7 mouse cellular contexts compared by ENCODE assay signal in the genomic region with DNA sequence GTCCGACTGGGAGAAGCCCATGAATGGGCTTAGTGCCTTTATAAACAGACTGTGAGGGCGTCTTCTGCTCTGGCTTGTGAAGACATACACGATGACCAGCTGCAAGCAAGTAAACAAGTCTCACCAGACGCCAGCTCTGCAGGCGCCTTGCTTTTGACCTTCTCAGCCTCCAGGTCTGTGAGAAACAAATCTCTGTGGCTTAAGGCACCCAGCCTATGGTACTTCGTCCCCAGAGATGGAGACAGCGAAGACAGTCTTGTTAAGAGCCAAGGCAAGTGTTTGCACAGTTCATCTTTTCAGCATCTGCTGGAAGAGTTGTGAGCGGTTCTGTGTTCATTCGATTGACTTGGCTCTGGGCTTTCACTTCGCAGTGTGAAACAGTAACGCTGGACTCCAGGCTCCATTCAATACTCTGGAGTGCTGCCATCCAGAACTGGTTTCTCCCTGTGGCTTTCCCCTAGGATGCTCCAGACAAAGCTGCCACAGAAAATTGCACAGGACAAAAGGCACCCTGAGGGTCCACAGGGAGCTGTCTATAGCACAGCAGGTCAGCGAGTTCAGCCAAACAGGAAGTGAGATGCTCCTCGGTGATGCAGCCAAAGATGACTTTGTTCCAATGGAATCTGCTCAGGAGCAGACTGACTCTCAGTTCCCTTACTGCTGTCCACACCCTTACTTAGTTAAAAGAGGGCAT.
DNase-seq lines count a peak whose midpoint lies in the region; ATAC-seq lines count a peak whose summit lies in the region.

No protein-coding gene starts in this region.

- H3K4me2 ChIP-seq in hindbrain, embryonic 13.5 days = no peak overlapping the region

- H3K27ac ChIP-seq in hindbrain, embryonic 13.5 days = peak overlapping the region; percentile 70

- 44% methylated on average over 13 of the region's 13 CpGs for WGBS in hindbrain, embryonic 13.5 days

- H3K9ac ChIP-seq in hindbrain, embryonic 13.5 days = no peak overlapping the region

- H3K9me3 ChIP-seq in hindbrain, embryonic 13.5 days = no peaks in the 10 kb centered on the region

- no peak overlapping the region for H3K4me3 ChIP-seq in hindbrain, embryonic 13.5 days

- H3K4me1 ChIP-seq in hindbrain, embryonic 13.5 days (replicated peaks) = peaks cover 12% of the 10 kb centered on the region

- peak; percentile 57 for ATAC-seq in hindbrain, embryonic 13.5 days (ENCODE audit: low FRiP score)
- ATAC-seq in frontal cortex, adult (ENCODE audit: low TSS enrichment) = no peak
- ATAC-seq in CD4-positive, CD25-positive, alpha-beta regulatory T cell, adult 4 months = no peak

- DNase-seq in right cerebral cortex, postnatal 10 days (ENCODE audit: low spot score in 2 of 2) = peak; percentile 48 to 50
- no peak for DNase-seq in right cerebral cortex, postnatal 14 days
- DNase-seq in cerebellum, adult 9-11 months = peak; percentile 63
- DNase-seq in adrenal gland, postnatal 36 days = no peak

- no peaks in the 10 kb centered on the region for H3K27me3 ChIP-seq in hindbrain, embryonic 13.5 days

- H3K36me3 ChIP-seq in hindbrain, embryonic 13.5 days = no peaks in the 10 kb centered on the region

Comparison
In these comparisons a context has a peak if more than half of its experiments do, and no peak if none do; other contexts are left out.
1. DNase-seq: peak in right cerebral cortex, postnatal 10 days (2 of 2) and cerebellum, adult 9-11 months (single experiment); none in right cerebral cortex, postnatal 14 days (single experiment) and adrenal gland, postnatal 36 days (0 of 2).